Mouse (Mus musculus): ENCODE measurements at regions not wholly inside any gene's neighbourhood (a gene's known extent, or its start where the extent isn't known, plus 50 kb on each side); places are given as distances from the start of the nearest gene placed in this dataset.

DNA sequence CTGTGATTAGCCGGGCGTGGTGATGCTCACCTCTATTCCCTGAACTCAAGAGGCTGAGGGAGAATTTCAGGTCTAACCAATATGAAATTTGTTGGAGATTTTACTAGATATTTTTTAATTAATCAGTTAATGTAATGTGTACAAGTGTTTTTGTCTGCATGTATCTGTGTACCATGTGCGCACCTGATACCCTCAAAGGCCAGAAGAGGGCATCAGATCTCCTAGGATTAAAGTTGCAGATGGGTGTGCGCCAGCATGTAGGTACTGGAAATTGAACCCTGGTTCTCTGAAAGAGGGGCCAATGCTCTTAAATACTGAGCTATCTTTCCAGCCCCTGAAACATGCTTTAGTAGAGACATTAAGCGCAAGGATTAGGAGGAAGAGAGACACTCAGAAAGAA is 160.2 kb downstream of the Mycn start:
- H3K27me3 ChIP-seq (ENCODE audit: control insufficient read depth) = no peaks in the 10 kb centered on the region
- no peaks in the 10 kb centered on the region for H3K4me1 ChIP-seq (ENCODE audit: control insufficient read depth)
- H3K4me3 ChIP-seq (replicated peaks) = no peak overlapping the region
- H3K36me3 ChIP-seq (ENCODE audit: control insufficient read depth) = no peaks in the 10 kb centered on the region
- no peak for TF ChIP-seq TAL1 (IDR thresholded peaks at IDR 0.05; ENCODE audit: low read length)
- no peak for TF ChIP-seq GATA1 (IDR thresholded peaks at IDR 0.05; ENCODE audit: low read length)
- no peaks in the 10 kb centered on the region for H3K9me3 ChIP-seq (ENCODE audit: control insufficient read depth, low read length)

DNA sequence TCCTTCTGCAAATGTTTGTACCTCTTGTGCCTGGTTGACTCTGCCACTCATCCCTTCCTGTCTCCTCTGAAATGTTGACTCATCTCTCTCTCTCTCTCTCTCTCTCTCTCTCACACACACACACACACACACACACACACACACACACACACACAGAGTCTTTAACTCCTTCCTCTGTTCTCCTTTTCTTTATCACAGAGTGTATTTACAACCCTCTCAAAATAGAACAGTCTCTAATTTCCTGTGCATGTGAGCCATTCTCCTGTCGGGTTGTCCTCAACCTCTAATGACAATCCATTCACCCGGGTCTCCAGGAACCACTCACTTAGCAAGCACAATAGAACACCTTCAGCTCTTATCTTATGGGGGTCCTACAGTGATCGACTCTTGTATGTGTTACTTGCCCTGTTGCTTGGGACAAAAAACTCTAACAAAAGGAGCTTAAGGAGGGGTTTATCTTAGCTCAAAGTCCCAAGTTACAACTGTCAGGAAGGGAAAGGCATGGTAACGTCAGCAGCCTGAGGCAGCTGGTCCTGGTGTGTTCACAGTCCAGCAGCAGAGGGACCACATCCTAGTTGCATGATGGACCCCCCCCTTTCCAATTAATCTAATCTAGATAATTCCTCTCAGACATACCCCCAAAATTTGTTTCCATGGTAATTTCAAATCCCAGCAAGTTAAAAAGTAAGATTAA is 163.0 kb downstream of the Mycn start:
- H3K9me3 ChIP-seq (ENCODE audit: control insufficient read depth, low read length) = no peaks in the 10 kb centered on the region
- H3K4me3 ChIP-seq (replicated peaks) = no peak overlapping the region
- H3K36me3 ChIP-seq (ENCODE audit: control insufficient read depth) = no peaks in the 10 kb centered on the region
- no peak for TF ChIP-seq GATA1 (IDR thresholded peaks at IDR 0.05; ENCODE audit: low read length)
- no peak for TF ChIP-seq TAL1 (IDR thresholded peaks at IDR 0.05; ENCODE audit: low read length)
- no peaks in the 10 kb centered on the region for H3K4me1 ChIP-seq (ENCODE audit: control insufficient read depth)
- no peaks in the 10 kb centered on the region for H3K27me3 ChIP-seq (ENCODE audit: control insufficient read depth)

DNA sequence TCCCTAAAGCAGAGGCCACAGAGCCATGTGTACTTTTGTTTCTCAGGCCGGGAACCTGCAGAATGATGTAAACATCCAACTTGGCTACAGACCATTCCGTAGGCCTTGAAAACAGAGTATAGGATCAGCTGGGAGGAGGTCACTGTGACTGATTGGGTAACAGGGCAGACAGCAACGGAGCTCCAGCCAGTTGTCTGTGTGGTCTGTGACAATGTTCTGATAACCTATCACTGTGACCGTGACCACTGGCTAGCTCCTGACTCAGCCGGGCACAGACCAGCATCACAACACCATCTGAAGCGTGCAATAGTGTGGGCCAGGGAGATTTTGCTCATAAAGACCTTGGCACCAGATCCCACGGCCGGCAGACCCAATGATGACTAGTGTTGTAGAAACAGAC is 164.3 kb downstream of the Mycn start:
- Histone ChIP-seq H3K4me3 (replicated peaks) (no peak overlapping the region), H3K9me3 (ENCODE audit: control insufficient read depth, low read length) (no peaks in the 10 kb centered on the region), H3K4me1 (ENCODE audit: control insufficient read depth) (no peaks in the 10 kb centered on the region), H3K36me3 (ENCODE audit: control insufficient read depth) (no peaks in the 10 kb centered on the region), H3K27me3 (ENCODE audit: control insufficient read depth) (no peaks in the 10 kb centered on the region)
- TF ChIP-seq GATA1 (IDR thresholded peaks at IDR 0.05; ENCODE audit: low read length) (no peak), TAL1 (IDR thresholded peaks at IDR 0.05; ENCODE audit: low read length) (no peak)

DNA sequence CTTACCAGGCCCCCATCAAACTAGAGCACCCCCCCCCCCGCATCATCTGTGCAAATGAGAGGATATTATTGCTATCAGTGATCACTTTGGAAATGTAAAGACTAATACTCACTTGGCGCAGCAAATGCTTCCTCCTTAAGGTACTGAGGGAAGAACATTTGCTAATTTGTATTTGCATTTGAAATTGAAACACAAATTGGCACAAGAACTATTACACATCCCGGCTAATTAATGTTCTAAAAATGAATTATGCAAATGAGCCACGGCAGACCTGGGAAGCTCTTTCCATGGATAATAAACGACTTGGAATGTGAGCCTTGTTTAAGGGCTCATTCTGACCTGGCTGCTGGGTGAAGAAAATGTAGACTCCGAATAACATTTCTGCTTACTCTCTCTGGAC is 164.9 kb downstream of the Mycn start:
- no peak overlapping the region for H3K4me3 ChIP-seq (replicated peaks)
- no peaks in the 10 kb centered on the region for H3K36me3 ChIP-seq (ENCODE audit: control insufficient read depth)
- H3K27me3 ChIP-seq (ENCODE audit: control insufficient read depth) = no peaks in the 10 kb centered on the region
- no peaks in the 10 kb centered on the region for H3K9me3 ChIP-seq (ENCODE audit: control insufficient read depth, low read length)
- TF ChIP-seq TAL1 (IDR thresholded peaks at IDR 0.05; ENCODE audit: low read length) (no peak), GATA1 (IDR thresholded peaks at IDR 0.05; ENCODE audit: low read length) (no peak)
- H3K4me1 ChIP-seq (ENCODE audit: control insufficient read depth) = no peaks in the 10 kb centered on the region

DNA sequence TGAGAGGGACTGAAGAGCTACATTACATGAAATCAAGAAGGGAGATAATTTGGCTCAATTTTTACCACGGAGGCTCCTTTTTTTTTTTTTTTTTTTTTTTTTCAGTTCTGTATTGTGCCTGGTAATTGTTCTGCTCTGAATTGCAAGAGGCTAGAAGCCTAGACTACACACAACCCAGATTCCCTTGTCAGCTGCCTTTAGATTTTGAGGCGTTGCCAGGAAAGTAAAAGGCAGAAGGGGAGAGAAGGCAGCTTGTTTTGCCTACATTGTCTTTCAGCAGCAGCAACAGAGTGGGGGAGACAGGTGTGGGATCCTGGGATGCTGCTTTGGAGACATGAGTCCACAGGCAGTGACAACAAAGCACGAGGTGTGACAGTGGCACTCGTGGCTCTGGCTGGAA is 170.7 kb downstream of the Mycn start:
- H3K4me1 ChIP-seq (ENCODE audit: control insufficient read depth) = no peaks in the 10 kb centered on the region
- TF ChIP-seq TAL1 (IDR thresholded peaks at IDR 0.05; ENCODE audit: low read length) = no peak
- H3K36me3 ChIP-seq (ENCODE audit: control insufficient read depth) = no peaks in the 10 kb centered on the region
- H3K9me3 ChIP-seq (ENCODE audit: control insufficient read depth, low read length) = no peaks in the 10 kb centered on the region
- H3K27me3 ChIP-seq (ENCODE audit: control insufficient read depth) = no peaks in the 10 kb centered on the region
- H3K4me3 ChIP-seq (replicated peaks) = no peak overlapping the region

DNA sequence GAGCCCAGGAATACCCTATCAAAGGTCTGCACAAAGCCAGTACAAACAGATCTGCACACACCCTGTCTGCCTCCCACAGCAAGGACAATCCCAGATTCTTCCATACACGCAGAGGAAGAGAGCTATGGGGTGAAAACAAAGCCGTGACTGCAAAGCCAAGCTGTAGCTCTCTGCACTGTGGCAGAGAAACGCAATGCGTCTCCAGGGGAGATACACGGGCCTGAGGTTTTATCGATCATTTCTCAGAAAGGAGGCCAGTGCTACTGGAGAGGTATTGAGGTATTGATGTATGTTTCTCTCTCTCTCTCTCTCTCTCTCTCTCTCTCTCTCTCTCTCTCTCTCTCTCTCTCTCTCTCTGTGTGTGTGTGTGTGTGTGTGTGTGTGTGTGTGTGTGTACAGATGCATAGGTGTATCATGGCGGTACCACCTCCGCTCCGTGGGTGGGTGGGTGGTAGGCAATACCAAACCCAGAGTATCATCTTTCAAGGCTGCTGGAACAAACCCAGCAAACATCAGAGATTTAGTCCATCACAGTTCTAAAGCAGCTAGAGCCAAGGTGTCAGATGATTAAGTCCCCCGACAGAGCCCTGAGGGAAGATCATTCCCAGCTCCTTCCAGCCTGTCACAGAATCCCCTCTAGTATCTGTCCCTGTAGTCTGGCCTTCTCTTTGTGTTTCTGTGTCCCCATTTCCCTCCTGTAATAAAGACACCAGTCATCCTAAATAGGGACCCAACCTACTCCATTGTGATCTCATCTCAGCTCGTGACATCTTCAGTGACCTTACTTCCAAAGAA is 175.0 kb downstream of the Mycn start:
- Histone ChIP-seq H3K4me1 (ENCODE audit: control insufficient read depth) (no peaks in the 10 kb centered on the region), H3K9me3 (ENCODE audit: control insufficient read depth, low read length) (no peaks in the 10 kb centered on the region), H3K36me3 (ENCODE audit: control insufficient read depth) (no peaks in the 10 kb centered on the region), H3K27me3 (ENCODE audit: control insufficient read depth) (no peaks in the 10 kb centered on the region), H3K4me3 (replicated peaks) (no peak overlapping the region)
- TF ChIP-seq TAL1 (IDR thresholded peaks at IDR 0.05; ENCODE audit: low read length) = no peak
- TF ChIP-seq GATA1 (IDR thresholded peaks at IDR 0.05; ENCODE audit: low read length) = no peak

DNA sequence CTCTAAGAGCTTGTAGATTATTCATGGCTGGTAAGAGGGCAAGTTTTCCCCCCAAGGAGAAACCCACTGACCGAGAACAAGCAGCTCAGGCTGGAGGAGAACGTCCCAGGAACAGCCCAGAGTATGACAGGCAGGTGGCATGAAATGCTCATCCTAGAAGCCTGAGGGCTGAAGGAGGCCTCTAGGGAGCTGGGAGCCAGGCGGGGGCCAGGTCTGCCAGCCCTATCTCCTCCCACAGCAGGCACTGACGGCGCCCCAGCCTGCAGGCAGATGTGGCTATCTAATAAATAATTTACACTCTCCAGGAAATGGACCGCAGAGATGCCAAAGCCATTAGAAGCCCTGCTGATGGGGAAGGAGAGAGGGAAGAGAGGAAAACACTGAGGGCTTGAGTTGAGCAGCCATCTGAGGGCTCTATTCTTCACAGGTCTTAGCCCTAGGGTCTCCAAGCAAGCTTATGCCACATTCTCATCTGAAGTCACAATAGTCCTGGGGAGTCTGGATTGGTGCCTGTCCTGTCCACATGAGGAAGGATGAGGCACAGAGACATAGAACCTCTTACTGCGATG is 176.1 kb downstream of the Mycn start:
- TF ChIP-seq GATA1 (IDR thresholded peaks at IDR 0.05; ENCODE audit: low read length) = no peak
- no peak for TF ChIP-seq TAL1 (IDR thresholded peaks at IDR 0.05; ENCODE audit: low read length)
- H3K9me3 ChIP-seq (ENCODE audit: control insufficient read depth, low read length) = no peaks in the 10 kb centered on the region
- H3K4me3 ChIP-seq (replicated peaks) = no peak overlapping the region

DNA sequence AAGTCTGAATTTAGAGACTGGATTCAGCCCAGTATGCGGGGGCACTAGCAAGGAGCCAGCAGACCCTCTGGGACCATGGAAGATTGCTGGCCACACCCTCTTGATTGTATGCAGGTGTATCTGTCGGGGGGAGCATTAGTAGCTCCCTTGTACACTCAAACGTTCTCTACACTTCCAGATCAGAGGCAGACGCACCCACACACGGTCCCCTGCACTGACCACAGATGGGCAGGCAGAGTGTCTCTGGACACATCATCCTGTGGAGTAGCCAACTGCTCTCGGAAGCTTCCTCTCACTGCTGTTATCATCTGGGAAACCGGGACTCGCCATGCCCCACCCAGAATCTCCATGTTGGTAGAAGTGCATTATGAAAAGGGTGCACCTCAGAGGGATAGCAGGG is 176.7 kb downstream of the Mycn start:
- TF ChIP-seq TAL1 (IDR thresholded peaks at IDR 0.05; ENCODE audit: low read length) = no peak
- TF ChIP-seq GATA1 (IDR thresholded peaks at IDR 0.05; ENCODE audit: low read length) = no peak
- Histone ChIP-seq H3K4me1 (ENCODE audit: control insufficient read depth) (no peaks in the 10 kb centered on the region), H3K27me3 (ENCODE audit: control insufficient read depth) (no peaks in the 10 kb centered on the region), H3K9me3 (ENCODE audit: control insufficient read depth, low read length) (no peaks in the 10 kb centered on the region), H3K36me3 (ENCODE audit: control insufficient read depth) (no peaks in the 10 kb centered on the region), H3K4me3 (replicated peaks) (no peak overlapping the region)

More for the DNA sequence above, 176.1 kb downstream of the Mycn start:
- Histone ChIP-seq H3K27me3 (ENCODE audit: control insufficient read depth) (no peaks in the 10 kb centered on the region), H3K4me1 (ENCODE audit: control insufficient read depth) (no peaks in the 10 kb centered on the region), H3K36me3 (ENCODE audit: control insufficient read depth) (no peaks in the 10 kb centered on the region)

DNA sequence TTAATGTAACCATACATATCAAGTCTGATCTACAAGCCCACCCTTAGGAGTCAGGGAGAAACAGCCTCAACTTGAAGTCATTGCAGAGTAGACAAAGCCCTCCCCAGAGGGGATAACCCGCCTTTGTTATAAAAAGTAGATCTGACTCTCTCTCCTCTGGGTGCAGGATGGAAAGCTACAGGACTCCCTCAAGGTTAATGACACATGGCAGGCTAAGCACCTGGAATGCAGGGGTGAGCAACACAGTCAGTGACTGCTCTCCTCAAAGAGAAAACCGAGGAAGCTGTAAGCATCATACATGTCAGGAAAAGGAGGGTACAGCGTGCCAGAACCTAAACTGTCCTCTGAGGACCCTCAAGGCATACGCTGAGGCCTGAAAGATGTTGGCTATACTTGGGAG is 177.1 kb downstream of the Mycn start:
- Histone ChIP-seq H3K36me3 (ENCODE audit: control insufficient read depth) (no peaks in the 10 kb centered on the region), H3K9me3 (ENCODE audit: control insufficient read depth, low read length) (no peaks in the 10 kb centered on the region), H3K4me3 (replicated peaks) (no peak overlapping the region), H3K4me1 (ENCODE audit: control insufficient read depth) (no peaks in the 10 kb centered on the region), H3K27me3 (ENCODE audit: control insufficient read depth) (no peaks in the 10 kb centered on the region)
- no peak for TF ChIP-seq GATA1 (IDR thresholded peaks at IDR 0.05; ENCODE audit: low read length)
- TF ChIP-seq TAL1 (IDR thresholded peaks at IDR 0.05; ENCODE audit: low read length) = no peak
